In the genomic region with DNA sequence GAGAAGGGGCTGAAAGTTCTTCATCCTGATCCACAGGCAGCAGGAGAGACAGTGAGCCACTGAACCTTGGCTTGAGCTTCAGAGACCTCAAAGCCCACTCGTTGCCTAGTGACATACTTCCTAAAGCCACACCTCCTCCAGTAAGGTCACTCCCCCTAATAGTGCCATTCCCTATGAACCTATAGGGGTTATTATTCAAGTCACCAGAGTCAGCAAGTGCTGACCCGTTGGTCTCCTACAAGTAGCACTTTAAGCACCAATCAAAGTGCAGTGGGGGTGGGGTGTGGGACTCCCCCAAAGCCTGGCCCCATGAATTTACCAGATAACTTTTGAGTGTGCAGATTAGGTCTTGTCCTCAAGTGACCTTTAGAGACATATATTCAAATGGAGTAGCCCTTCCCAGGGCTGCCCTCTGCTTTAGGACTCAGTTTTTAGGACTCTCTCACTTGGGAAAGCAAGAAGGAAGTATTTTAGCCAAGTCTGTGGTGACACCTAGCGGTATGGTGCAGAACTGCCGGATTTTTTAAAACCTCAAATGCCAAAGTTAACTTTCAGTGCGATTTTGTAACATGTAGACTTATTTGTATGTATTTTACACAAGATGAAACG, we compare ENCODE assay signal across 8 mouse cellular contexts. TPM values are rescaled to one million over a fixed set of nuclear protein-coding genes. Genes with fewer than 3 reads are reported as not detected.
DNase-seq lines count a peak whose midpoint lies in the region; ATAC-seq and TF ChIP-seq lines count a peak whose summit lies in the region.

Blcap (minus strand) TSS at position 51 of the 609 bp plus-strand sequence.

- H3K27ac ChIP-seq in embryonic facial prominence, embryonic 15.5 days (replicated peaks), result no peak within 1 kb of the TSS
- no peak within 1 kb of the TSS for H3K27ac ChIP-seq in heart, embryonic 12.5 days (ENCODE audit: poor library complexity, severe bottlenecking)
- H3K27ac ChIP-seq in kidney, postnatal 0 days, result no peak within 1 kb of the TSS
- no peak within 1 kb of the TSS for H3K27ac ChIP-seq in liver, embryonic 12.5 days

- peak; percentile 87 for TF ChIP-seq CTCF in E14TG2a.4 (conservative IDR thresholded peaks at IDR 0.05; ENCODE audit: low read length)
- peak; percentile 91 for TF ChIP-seq CTCF in kidney, postnatal 0 days (IDR thresholded peaks at IDR 0.05; ENCODE audit: low read depth)

- H3K9me3 ChIP-seq in E14TG2a.4 (ENCODE audit: low read length), result peaks cover under 1% of the 10 kb centered on the region; the same call in 1 of the 2 replicates
- no peaks in the 10 kb centered on the region for H3K9me3 ChIP-seq in embryonic facial prominence, embryonic 15.5 days (replicated peaks)
- H3K9me3 ChIP-seq in heart, embryonic 12.5 days (replicated peaks), result no peaks in the 10 kb centered on the region
- no peaks in the 10 kb centered on the region for H3K9me3 ChIP-seq in kidney, postnatal 0 days (replicated peaks; ENCODE audit: low read length)
- no peaks in the 10 kb centered on the region for H3K9me3 ChIP-seq in liver, embryonic 12.5 days (replicated peaks)

- 0 out of 2 replicates have a peak, but pooled peaks cover 2% of the 10 kb centered on the region for H3K27me3 ChIP-seq in E14TG2a.4 (ENCODE audit: insufficient read depth, low read length)
- no peaks in the 10 kb centered on the region for H3K27me3 ChIP-seq in embryonic facial prominence, embryonic 15.5 days
- H3K27me3 ChIP-seq in heart, embryonic 12.5 days (replicated peaks), result no peaks in the 10 kb centered on the region
- H3K27me3 ChIP-seq in kidney, postnatal 0 days (ENCODE audit: insufficient read depth, low read length), result no peaks in the 10 kb centered on the region
- 0 out of 2 replicates have a peak, but pooled peaks cover 10% of the 10 kb centered on the region for H3K27me3 ChIP-seq in liver, embryonic 12.5 days (replicated peaks)

- no peak for ATAC-seq in embryonic facial prominence, embryonic 15.5 days (ENCODE audit: insufficient number of reproducible peaks, low FRiP score, low TSS enrichment, low read depth)
- no peak for ATAC-seq in heart, embryonic 12.5 days (ENCODE audit: insufficient number of reproducible peaks, low FRiP score)
- ATAC-seq in kidney, postnatal 0 days (replicated peaks; ENCODE audit: low FRiP score, low read depth), result no peak
- no peak for ATAC-seq in liver, embryonic 12.5 days

- no peak within 1 kb of the TSS for H3K4me3 ChIP-seq in E14TG2a.4 (replicated peaks; ENCODE audit: low read length)
- no peak within 1 kb of the TSS for H3K4me3 ChIP-seq in embryonic facial prominence, embryonic 15.5 days (replicated peaks)
- no peak within 1 kb of the TSS for H3K4me3 ChIP-seq in heart, embryonic 12.5 days
- no peak within 1 kb of the TSS for H3K4me3 ChIP-seq in kidney, postnatal 0 days (replicated peaks; ENCODE audit: low read depth, low read length)
- H3K4me3 ChIP-seq in liver, embryonic 12.5 days, result no peak within 1 kb of the TSS

- 9% methylated on average over 6 of the region's 6 CpGs for WGBS in embryonic facial prominence, embryonic 15.5 days
- 5% methylated on average over 6 of the region's 6 CpGs for WGBS in heart, embryonic 12.5 days
- 8% methylated on average over 6 of the region's 6 CpGs for WGBS in kidney, postnatal 0 days
- WGBS in liver, embryonic 12.5 days (ENCODE audit: insufficient replicate concordance), result 11% methylated on average over 6 of the region's 6 CpGs

- H3K4me1 ChIP-seq in E14TG2a.4 (replicated peaks; ENCODE audit: low read depth, low read length), result peaks cover 54% of the 10 kb centered on the region
- peaks cover 10% of the 10 kb centered on the region for H3K4me1 ChIP-seq in embryonic facial prominence, embryonic 15.5 days
- H3K4me1 ChIP-seq in heart, embryonic 12.5 days (replicated peaks), result peaks cover 10% of the 10 kb centered on the region
- H3K4me1 ChIP-seq in kidney, postnatal 0 days (replicated peaks; ENCODE audit: insufficient read depth, low read length), result 0 out of 2 replicates have a peak, but pooled peaks cover 6% of the 10 kb centered on the region
- H3K4me1 ChIP-seq in liver, embryonic 12.5 days, result peaks cover 12% of the 10 kb centered on the region

- H3K36me3 ChIP-seq in E14TG2a.4 (ENCODE audit: insufficient read depth, low read length), result no peaks in the 10 kb centered on the region
- H3K36me3 ChIP-seq in embryonic facial prominence, embryonic 15.5 days, result no peaks in the 10 kb centered on the region
- no peaks in the 10 kb centered on the region for H3K36me3 ChIP-seq in heart, embryonic 12.5 days
- no peaks in the 10 kb centered on the region for H3K36me3 ChIP-seq in kidney, postnatal 0 days (ENCODE audit: insufficient read depth, low read length)
- H3K36me3 ChIP-seq in liver, embryonic 12.5 days, result no peaks in the 10 kb centered on the region

- no peak within 1 kb of the TSS for H3K9ac ChIP-seq in embryonic facial prominence, embryonic 15.5 days
- H3K9ac ChIP-seq in heart, embryonic 12.5 days, result no peak within 1 kb of the TSS
- H3K9ac ChIP-seq in kidney, postnatal 0 days (ENCODE audit: low read depth, low read length), result no peak within 1 kb of the TSS
- H3K9ac ChIP-seq in liver, embryonic 12.5 days, result no peak within 1 kb of the TSS

- DNase-seq in adrenal gland, adult 2 months, result peak; percentile 47
- DNase-seq in kidney, postnatal 0 days (ENCODE audit: low spot score), result peak; percentile 82
- DNase-seq in natural killer cell, adult 2 months (ENCODE audit: low spot score in 2 of 2), result peak; percentile 57 to 58
- DNase-seq in urinary bladder, postnatal 25 days (ENCODE audit: low spot score), result no peak

- H3K4me2 ChIP-seq in embryonic facial prominence, embryonic 15.5 days (replicated peaks), result no peak within 1 kb of the TSS
- no peak within 1 kb of the TSS for H3K4me2 ChIP-seq in heart, embryonic 12.5 days
- H3K4me2 ChIP-seq in kidney, postnatal 0 days (ENCODE audit: low read length), result no peak within 1 kb of the TSS
- no peak within 1 kb of the TSS for H3K4me2 ChIP-seq in liver, embryonic 12.5 days

RNA-seq across cellular contexts. Expression of gene Blcap, which starts in this region (rescaled TPM):
- total RNA-seq in adrenal gland, adult 2 months (2021), result 10 to 100 TPM; 66.3 to 98.1 TPM
- polyA plus RNA-seq in adrenal gland, adult 2 months (2012; rRNA removed), result 42.8 and 47.8 TPM in 2 replicates
- 54.2 and 57.1 TPM in 2 replicates for polyA plus RNA-seq in embryonic facial prominence, embryonic 15.5 days (2015; fragmentation: Nextera tagmentation; extraction: Ambion mirVana)
- 35.9 and 37.0 TPM in 2 replicates for polyA plus RNA-seq in heart, embryonic 12.5 days (2016; fragmentation: Nextera tagmentation; extraction: Ambion mirVana)
- 46.1 and 48.2 TPM in 2 replicates for polyA plus RNA-seq in kidney, postnatal 0 days (2015; fragmentation: Nextera tagmentation; extraction: Ambion mirVana)
- 12.3 and 13.4 TPM in 2 replicates for polyA plus RNA-seq in liver, embryonic 12.5 days (2016; fragmentation: Nextera tagmentation; extraction: Ambion mirVana)
